In the genomic region with DNA sequence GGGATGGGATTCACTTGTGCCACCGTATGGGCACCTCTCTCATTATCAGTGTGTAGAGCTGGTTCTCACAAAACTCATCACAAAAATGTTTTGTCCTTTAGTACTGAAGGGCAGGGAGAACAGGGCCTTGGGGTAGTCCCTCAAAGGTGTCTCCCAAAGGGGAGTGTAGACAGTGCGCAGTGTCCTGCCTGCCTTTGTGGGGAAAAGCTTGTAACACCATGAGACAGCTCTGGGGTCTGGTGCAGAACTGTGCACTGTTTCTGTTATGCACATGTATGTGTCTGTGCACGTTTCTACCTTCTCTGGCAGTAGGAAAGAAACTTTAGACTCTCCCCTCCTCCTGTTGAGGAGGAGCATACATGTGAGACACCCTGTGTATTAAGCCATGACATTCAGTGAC, we compare ENCODE assay signal across 30 mouse cellular contexts. TPM values are rescaled to one million over a fixed set of nuclear protein-coding genes. Genes with fewer than 3 reads are reported as not detected.
"Had no signal": no experiment of that assay in that cellular context is flagged by ENCODE, and none has a peak within 500 bp of the region (broad histone marks: within the 10 kb centered on the region; RNA-seq: fewer than 3 reads in every experiment).

No protein-coding gene starts in this region.

- H3K4me3 ChIP-seq: liver, embryonic 13.5 days; liver, embryonic 15.5 days; lung, embryonic 15.5 days; megakaryocyte, embryonic 14.5 days; midbrain, embryonic 10.5 days; midbrain, embryonic 12.5 days; myocyte; neural tube, embryonic 13.5 days; neural tube, embryonic 15.5 days had no signal

- H3K9me3 ChIP-seq: liver, embryonic 13.5 days; liver, embryonic 15.5 days; lung, embryonic 15.5 days; megakaryocyte, embryonic 14.5 days; midbrain, embryonic 10.5 days; midbrain, embryonic 12.5 days; neural tube, embryonic 13.5 days; neural tube, embryonic 15.5 days had no signal

- H3K9ac ChIP-seq: liver, embryonic 13.5 days; liver, embryonic 15.5 days; liver, postnatal 0 days; lung, embryonic 15.5 days; midbrain, embryonic 12.5 days; neural tube, embryonic 13.5 days; neural tube, embryonic 15.5 days had no signal

- H3K4me2 ChIP-seq: liver, embryonic 13.5 days; liver, embryonic 15.5 days; lung, embryonic 15.5 days; midbrain, embryonic 12.5 days; neural tube, embryonic 13.5 days; neural tube, embryonic 15.5 days had no signal

- H3K27me3 ChIP-seq: liver, embryonic 13.5 days; liver, embryonic 15.5 days; lung, embryonic 15.5 days; megakaryocyte, embryonic 14.5 days; midbrain, embryonic 12.5 days; neural tube, embryonic 13.5 days; neural tube, embryonic 15.5 days had no signal

- H3K4me1 ChIP-seq: liver, embryonic 13.5 days; liver, embryonic 15.5 days; lung, embryonic 15.5 days; megakaryocyte, embryonic 14.5 days; midbrain, embryonic 10.5 days; midbrain, embryonic 12.5 days; neural tube, embryonic 13.5 days; neural tube, embryonic 15.5 days had no signal

- ATAC-seq: liver, postnatal 0 days; lung, postnatal 0 days; midbrain, embryonic 16.5 days had no signal

- DNase-seq: liver, embryonic 13.5 days; liver, postnatal 0 days; lung, adult 2 months; lung, postnatal 14 days; lung, postnatal 36 days; midbrain, embryonic 14.5 days; retina, postnatal 1 day; right cerebral cortex, adult 18-20 months; right cerebral cortex, postnatal 25 days; right cerebral cortex, postnatal 4 days; spleen, adult 18-20 months; thymus, adult 18-20 months; thymus, postnatal 14 days; thymus, postnatal 36 days had no signal

- H3K27ac ChIP-seq: liver, embryonic 13.5 days; liver, embryonic 15.5 days; lung, embryonic 15.5 days; macrophage; midbrain, embryonic 10.5 days; midbrain, embryonic 12.5 days; neural tube, embryonic 13.5 days; neural tube, embryonic 15.5 days had no signal

RNA-seq across cellular contexts. Expression of a gene that starts 36.6 kb away (rescaled TPM):
- total RNA-seq: megakaryocyte progenitor cell, adult 5-6 weeks had no signal
- polyA plus RNA-seq: macrophage had no signal

RNA-seq across cellular contexts. Expression of a gene that starts 38.8 kb away (rescaled TPM):
- total RNA-seq: megakaryocyte progenitor cell, adult 5-6 weeks had no signal
- polyA plus RNA-seq: macrophage; midbrain, embryonic 12.5 days; neural tube, embryonic 11.5 days; stomach, embryonic 14.5 days had no signal

RNA-seq across cellular contexts. Expression of a gene that starts 58.0 kb away (rescaled TPM):
- total RNA-seq: megakaryocyte progenitor cell, adult 5-6 weeks had no signal
- polyA plus RNA-seq: liver, embryonic 13.5 days; liver, embryonic 15.5 days; liver, postnatal 0 days; lung, adult 2 months; lung, postnatal 0 days; macrophage; midbrain, embryonic 12.5 days; midbrain, embryonic 14.5 days; neural tube, embryonic 11.5 days; small intestine, adult 2 months; stomach, embryonic 14.5 days; stomach, embryonic 16.5 days had no signal
